Mouse (Mus musculus) spleen, adult 2 months (tissue): Measurements from ENCODE around the gene Zfp958. TPM values are rescaled to one million over a fixed set of nuclear protein-coding genes. Genes with fewer than 3 reads are reported as not detected.

Experiments
- DNase-seq, 2 experiments: peaks; one replicate each; pipeline versions ENCODE4 v3.0.0 to v3.0.0-alpha.2; 2012 to 2021; ENCODE audit warnings: low spot score in 2 of 2, low read depth in 1 of 2
- H3K27ac ChIP-seq: fragments of 200-500 bp; 2 replicates; pipeline ENCODE4 v1.5.1; 2012; ENCODE audit warnings: low read length, inconsistent platforms; ENCODE audit not compliant: insufficient read depth
- H3K27me3 ChIP-seq: fragments of 200-500 bp; 2 replicates; pipeline ENCODE4 v1.6.1; 2012; ENCODE audit warnings: mild to moderate bottlenecking, moderate library complexity, low read length, inconsistent platforms; ENCODE audit not compliant: control insufficient read depth, insufficient read depth
- H3K36me3 ChIP-seq: fragments of 200-500 bp; 2 replicates; pipeline ENCODE4 v1.6.1; 2012; ENCODE audit warnings: mild to moderate bottlenecking, low read length, inconsistent platforms; ENCODE audit not compliant: control insufficient read depth, insufficient read depth
- H3K4me1 ChIP-seq: fragments of 200-500 bp; 2 replicates; pipeline ENCODE4 v1.6.1; 2011; ENCODE audit warnings: inconsistent platforms; ENCODE audit not compliant: control insufficient read depth, insufficient read depth, insufficient read length
- H3K4me3 ChIP-seq: fragments of 200-500 bp; 2 replicates; pipeline ENCODE4 v1.5.1; 2011; ENCODE audit warnings: mild to moderate bottlenecking, inconsistent platforms; ENCODE audit not compliant: insufficient read depth, insufficient read length; ENCODE audit errors: extremely low read depth
- CTCF ChIP-seq: fragments of 200-500 bp; IDR thresholded peaks from 2 replicates; pipeline ENCODE4 v1.5.1; 2011; ENCODE audit warnings: mild to moderate bottlenecking, inconsistent platforms; ENCODE audit not compliant: insufficient read depth, insufficient read length, insufficient replicate concordance; ENCODE audit errors: extremely low read depth
- POLR2A ChIP-seq: fragments of 200-500 bp; IDR thresholded peaks from 2 replicates; pipeline ENCODE4 v1.6.1; 2011; ENCODE audit warnings: low read depth, low read length, inconsistent platforms
- WGBS: fragments of 180-500 bp; shearing (Covaris S2); methylation state at CpG from one replicate; pipeline ENCODE4 v1.1.7; 2018; 5-methylcytosine and 5-hydroxymethylcytosine counted together
- polyA plus RNA-seq: library from polyadenylated mRNA; depleted of rRNA; stranded (reverse); fragments of >200 nt; gene quantifications from 2 replicates; pipeline ENCODE4 v1.2.3, GENCODE M21; 2012; rRNA removed

Gene Zfp958
- polyA plus RNA-seq, 1 experiment: 0.74 TPM

- H3K4me3 ChIP-seq: no peak overlapping the region; the same call in 1 of the 2 replicates
- TF ChIP-seq CTCF (no peak), POLR2A (no peak)
- peaks cover 4% of the 10 kb centered on the region; the same call in 1 of the 2 replicates for H3K4me1 ChIP-seq
- H3K27ac ChIP-seq: no peak overlapping the region
- no peaks in the 10 kb centered on the region for H3K27me3 ChIP-seq
- WGBS: 80% methylated on average over 7 of the region's 7 CpGs
- no peak for DNase-seq
- H3K36me3 ChIP-seq: no peaks in the 10 kb centered on the region
These were observed 63.6 kb downstream of the Zfp958 start for GRCm38 (mm10) chr8:4676586-4676985.

GRCm38 (mm10) chr8:4677265-4678217, 64.6 kb downstream of the Zfp958 start:
- Histone ChIP-seq H3K27ac (peak overlapping the region; percentile 99), H3K4me3 (peak overlapping the region; percentile 86), H3K4me1 (peaks cover 4% of the 10 kb centered on the region; the same call in 1 of the 2 replicates), H3K27me3 (no peaks in the 10 kb centered on the region), H3K36me3 (no peaks in the 10 kb centered on the region)
- no peak for TF ChIP-seq CTCF
- TF ChIP-seq POLR2A: peak; percentile 37
- peak; percentile 97 to 99 for DNase-seq
- under 1% methylated on average over 71 of the region's 72 CpGs for WGBS

DNA sequence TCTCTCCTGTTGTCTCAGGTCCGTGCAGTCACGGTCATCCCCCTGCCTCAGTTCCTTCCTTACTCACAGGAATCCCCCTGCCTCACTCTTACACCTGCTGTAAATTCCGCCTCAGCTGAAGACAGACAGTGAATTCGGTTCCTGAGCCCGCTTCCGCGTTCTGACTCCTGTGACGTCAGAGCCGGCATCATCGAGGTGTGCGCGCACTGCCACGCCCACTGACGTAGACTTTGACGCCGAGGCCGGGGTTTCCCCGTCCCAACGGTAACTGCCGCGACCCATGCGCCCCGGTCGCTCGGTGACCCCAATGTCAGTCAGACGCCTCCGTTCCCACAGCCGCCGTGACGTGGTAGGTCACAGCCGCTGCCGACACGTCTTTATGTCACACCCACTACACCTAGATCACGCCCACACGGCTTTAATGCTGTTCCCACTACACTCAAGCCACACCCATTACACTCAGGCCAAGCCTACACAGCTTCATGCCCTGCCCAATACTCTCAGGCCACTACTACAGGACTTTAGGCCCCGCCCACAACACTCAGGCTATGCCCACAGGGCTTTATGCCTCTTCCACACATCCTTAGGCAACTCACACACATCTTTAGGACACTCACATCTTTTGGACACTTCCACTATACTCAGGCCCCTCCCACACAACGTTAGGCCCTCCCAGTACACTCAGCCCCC, 65.4 kb downstream of the Zfp958 start:
- no peaks in the 10 kb centered on the region for H3K27me3 ChIP-seq

GRCm38 (mm10) chr8:4678908-4679545, 66.1 kb downstream of the Zfp958 start:
- peak in 1 of 2 experiments; percentile 5 for DNase-seq
- H3K4me3 ChIP-seq: peak overlapping the region; percentile 85; the same call in 1 of the 2 replicates
- 87% methylated on average over 8 of the region's 8 CpGs for WGBS
- H3K27ac ChIP-seq: peak overlapping the region; percentile 99; the same call in 1 of the 2 replicates
- H3K27me3 ChIP-seq: no peaks in the 10 kb centered on the region
- peaks cover 4% of the 10 kb centered on the region; the same call in 1 of the 2 replicates for H3K4me1 ChIP-seq
- H3K36me3 ChIP-seq: no peaks in the 10 kb centered on the region
- TF ChIP-seq POLR2A (no peak), CTCF (no peak)

More for the DNA sequence above, 65.4 kb downstream of the Zfp958 start:
- Histone ChIP-seq H3K36me3 (no peaks in the 10 kb centered on the region), H3K27ac (peak overlapping the region; percentile 99), H3K4me3 (peak overlapping the region; percentile 85), H3K4me1 (peaks cover 4% of the 10 kb centered on the region; the same call in 1 of the 2 replicates)
- TF ChIP-seq CTCF (no peak), POLR2A (no peak)
- peak; percentile 89 to 96 for DNase-seq
- WGBS: 1% methylated on average over 37 of the region's 37 CpGs

- DNase-seq: no peak
- TF ChIP-seq CTCF: no peak
- no peak for TF ChIP-seq POLR2A
- Histone ChIP-seq H3K27me3 (no peaks in the 10 kb centered on the region), H3K36me3 (no peaks in the 10 kb centered on the region), H3K4me3 (no peak overlapping the region), H3K4me1 (peaks cover 4% of the 10 kb centered on the region; the same call in 1 of the 2 replicates), H3K27ac (no peak overlapping the region)
- WGBS: 93% methylated on average over 3 of the region's 3 CpGs
These were observed 66.8 kb downstream of the Zfp958 start for GRCm38 (mm10) chr8:4679796-4680195.

Other genes starting within 250 kb of the Zfp958 start
- gene Cers4, start 120.1 kb upstream of the Zfp958 start, polyA plus RNA-seq: 40.8 and 42.1 TPM in 2 replicates
- 0.75 and 0.92 TPM in 2 replicates for gene Shcbp1, start 166.4 kb downstream of the Zfp958 start, polyA plus RNA-seq